Mouse (Mus musculus): ENCODE data around the gene Pglyrp3.
"Not testable (repeated sequence)": the region's sequence is repeated elsewhere in the genome, so short reads cannot be mapped to it uniquely, and the experiment has no call there.

The Pglyrp3 gene

DNA sequence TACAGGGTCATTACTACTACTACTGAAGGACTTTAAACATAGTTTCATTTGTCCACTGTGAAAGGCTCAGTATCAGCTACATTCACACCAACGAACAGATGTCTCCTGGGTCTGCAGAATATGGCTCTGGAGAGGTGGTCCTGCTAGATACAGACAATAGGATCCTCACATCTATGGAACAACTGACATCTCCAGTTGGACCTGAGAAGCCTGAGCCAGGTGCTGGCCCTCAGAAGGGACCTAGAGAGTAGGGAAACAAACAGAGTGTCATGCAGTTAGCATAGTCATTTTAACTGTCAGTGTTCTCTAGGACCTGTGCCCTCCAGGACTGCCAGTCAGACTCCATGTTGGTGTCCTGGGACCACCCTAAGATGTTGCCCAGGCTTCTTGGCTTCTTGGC is at the start of gene Pglyrp3:
TSS of gene Pglyrp3 (plus strand) at position 301 of the 400 bp plus-strand sequence.
- ATAC-seq (ENCODE audit: low TSS enrichment) = no peak

- ATAC-seq (ENCODE audit: low TSS enrichment) = no peak
Observed at GRCm38 (mm10) chr3:92011001-92011400, 3.4 kb upstream of the Pglyrp3 start.

- not testable (repeated sequence) for ATAC-seq (ENCODE audit: low TSS enrichment)
Observed at GRCm38 (mm10) chr3:92024541-92024940, 10.2 kb downstream of the Pglyrp3 start.

GRCm38 (mm10) chr3:92033203-92033602 is 18.8 kb downstream of the Pglyrp3 start:
- ATAC-seq (ENCODE audit: low TSS enrichment) = no peak

GRCm38 (mm10) chr3:92033892-92034291 is 19.5 kb downstream of the Pglyrp3 start:
- ATAC-seq (ENCODE audit: low TSS enrichment) = no peak

- ATAC-seq (ENCODE audit: low TSS enrichment) = peak; percentile 78
Observed at GRCm38 (mm10) chr3:92050382-92051054, 36.1 kb downstream of the Pglyrp3 start.

DNA sequence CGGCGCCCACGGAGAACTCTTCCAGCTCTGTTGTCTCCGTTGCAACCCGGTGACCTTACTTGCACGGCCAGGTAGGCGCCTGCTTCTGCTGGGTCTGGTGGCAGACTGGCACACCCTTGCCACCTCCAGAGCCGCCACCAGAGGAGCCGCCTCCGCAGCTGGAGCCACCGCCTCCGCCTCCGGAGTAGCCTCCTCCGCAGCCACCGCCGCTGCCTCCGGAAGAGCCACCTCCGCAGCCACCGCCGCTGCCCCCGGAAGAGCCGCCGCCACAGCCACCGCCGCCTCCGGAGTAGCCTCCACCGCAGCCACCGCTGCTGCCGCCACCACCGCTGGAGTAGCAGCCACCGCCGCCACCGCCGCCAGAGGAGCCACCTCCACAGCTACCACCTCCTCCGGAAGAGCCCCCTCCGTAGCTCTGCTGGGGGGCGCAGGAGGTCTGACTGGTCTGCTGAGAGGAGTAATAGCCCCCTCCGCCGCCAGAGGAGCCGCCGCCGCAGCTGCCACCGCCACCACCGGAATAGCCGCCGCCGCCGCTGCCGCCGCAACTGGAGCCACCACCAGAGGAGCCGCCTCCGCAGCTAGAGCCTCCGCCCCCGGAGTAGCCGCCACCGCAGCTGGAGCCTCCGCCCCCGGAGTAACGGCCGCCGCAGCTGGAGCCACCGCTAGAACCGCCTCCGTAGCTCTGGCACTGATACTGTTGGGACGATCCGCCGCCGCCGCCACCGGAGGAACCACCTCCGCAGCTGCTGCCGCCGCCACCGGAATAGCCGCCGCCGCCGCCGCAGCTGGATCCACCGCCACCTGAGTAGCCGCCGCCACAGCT is 66.3 kb downstream of the Pglyrp3 start:
- ATAC-seq (ENCODE audit: low TSS enrichment) = peak; percentile 71
